Mouse (Mus musculus): ENCODE measurements around the gene Efcab9.

Gene Efcab9

DNA sequence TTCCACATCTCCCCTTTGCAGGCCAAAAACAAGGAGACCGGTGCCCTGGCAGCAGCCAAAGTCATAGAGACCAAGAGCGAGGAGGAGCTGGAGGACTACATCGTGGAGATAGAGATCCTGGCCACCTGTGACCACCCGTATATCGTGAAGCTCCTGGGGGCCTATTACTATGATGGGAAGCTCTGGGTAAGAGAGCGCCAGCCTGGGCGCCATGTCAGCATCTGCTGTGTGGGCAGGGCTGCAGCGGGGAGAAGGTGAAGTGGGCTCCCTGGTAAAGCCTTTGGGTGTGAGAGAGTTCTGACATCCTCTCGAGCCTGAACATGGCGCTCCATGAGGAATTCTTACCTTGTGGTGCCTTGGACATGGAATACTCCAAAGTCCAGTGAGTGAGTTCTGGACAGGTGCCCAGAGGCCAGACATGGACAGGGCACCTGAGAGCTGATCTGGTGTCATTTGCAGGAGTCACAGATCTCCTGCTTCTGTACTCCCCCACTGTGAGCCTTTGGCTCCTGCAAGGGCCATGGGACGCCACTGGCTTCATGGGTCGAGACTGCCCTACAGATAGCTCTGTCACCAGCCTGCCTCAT is 23.3 kb upstream of the Efcab9 start:
- DNase-seq = peak; percentile 42

DNA sequence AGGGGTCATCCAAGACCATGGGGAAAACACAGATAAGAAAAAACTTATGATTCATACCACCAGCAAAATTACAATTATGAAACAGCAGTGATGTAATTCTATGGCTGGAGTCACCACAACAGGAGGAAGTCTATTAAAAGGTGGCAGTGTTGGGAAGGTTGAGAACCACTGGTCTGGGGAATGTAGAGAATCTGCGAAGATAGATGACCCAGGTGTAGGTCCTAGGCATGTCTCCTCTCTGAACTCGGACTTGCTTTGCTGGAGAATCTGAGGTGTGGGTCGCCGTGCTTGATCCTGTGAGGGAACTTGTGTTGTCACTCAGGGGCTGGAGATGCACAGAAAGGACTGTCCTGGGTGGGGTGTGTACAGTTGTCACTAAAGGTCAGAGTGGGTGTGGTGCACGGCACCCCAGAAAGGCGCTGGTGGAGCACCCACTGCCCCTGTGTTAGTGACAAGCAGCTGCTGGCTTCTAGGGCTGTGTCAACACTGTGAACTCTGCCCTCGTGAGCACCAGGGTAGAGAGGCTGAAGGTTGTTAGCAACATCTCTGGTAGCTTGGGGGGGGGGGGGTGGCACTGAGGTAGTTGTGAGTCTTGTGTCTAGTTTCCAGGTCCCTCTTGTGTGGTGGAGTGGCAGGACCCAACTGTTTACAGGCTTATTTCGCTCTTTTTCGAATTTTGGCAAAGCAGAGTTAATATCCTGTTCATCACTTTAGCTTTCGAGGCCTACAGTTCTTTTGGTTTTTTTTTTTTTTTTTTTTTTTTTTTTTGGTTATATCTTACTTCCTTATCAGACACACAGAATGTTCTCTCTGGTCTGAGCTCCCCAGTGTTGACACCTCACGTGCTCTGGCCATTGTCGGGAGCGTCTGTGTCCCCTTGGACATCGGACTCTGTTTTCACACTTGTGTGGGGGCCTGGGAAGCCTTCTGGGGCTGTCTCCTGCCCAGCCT is 22.5 kb upstream of the Efcab9 start:
- peak; percentile 31 for DNase-seq

GRCm38 (mm10) chr11:32553311-32554140 is 21.6 kb upstream of the Efcab9 start:
- peak; percentile 72 for DNase-seq

GRCm38 (mm10) chr11:32552401-32553090 is 20.7 kb upstream of the Efcab9 start:
- peak; percentile 29 for DNase-seq

DNA sequence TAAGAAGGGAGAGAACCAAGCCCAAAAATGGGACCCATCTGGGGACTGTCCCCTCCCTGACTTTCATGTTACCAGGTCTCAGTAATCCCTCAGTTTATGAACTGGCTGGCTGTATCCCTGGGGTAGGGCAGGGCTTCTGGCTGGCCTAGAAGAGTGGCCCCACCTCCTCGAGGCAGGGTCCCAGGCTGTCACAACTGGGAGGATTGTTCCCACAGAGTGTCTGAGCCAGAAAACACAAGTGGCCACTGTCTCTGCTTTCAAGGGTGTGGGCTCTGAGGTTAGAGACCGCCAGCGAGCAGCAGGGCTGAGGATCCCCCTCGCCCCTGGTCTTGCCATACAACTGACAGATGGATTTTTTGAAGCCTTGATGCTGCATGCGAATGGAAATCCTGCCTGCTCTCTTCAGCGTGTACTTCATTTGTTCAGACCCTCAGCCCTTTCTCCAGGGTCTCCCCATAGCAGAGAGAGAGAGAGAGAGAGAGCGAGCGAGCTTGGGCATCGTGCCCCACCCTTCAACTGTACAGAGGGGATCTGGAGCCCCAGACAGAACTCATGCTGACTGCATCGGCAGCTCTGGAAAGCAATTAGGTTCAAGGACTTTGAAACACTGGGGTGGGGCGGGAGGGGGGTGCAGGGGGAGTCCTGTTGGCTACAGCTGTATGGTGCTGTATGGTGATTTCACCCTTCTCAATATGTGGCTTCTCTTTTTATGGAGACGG is 19.9 kb upstream of the Efcab9 start:
- no peak for DNase-seq

DNA sequence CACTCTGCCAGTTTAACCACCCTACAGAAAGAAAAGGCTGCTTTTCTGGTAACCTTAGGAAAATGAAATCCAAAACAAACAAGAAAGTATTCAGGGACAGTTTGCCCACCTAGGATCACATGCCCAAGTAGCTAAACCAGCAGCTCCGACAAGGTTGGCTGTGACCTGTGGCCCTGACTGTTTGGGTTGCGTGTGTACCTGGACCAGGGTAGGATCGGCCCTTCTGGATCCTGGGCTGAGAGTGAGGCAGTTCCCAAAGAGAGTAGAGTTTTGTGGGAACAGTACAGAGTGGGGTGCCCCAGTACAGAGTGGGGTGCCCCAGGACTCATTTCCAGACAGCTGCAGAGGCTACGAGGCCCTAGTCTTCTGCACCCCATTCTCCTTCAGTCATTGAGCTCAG is 19.2 kb upstream of the Efcab9 start:
- no peak for DNase-seq

DNA sequence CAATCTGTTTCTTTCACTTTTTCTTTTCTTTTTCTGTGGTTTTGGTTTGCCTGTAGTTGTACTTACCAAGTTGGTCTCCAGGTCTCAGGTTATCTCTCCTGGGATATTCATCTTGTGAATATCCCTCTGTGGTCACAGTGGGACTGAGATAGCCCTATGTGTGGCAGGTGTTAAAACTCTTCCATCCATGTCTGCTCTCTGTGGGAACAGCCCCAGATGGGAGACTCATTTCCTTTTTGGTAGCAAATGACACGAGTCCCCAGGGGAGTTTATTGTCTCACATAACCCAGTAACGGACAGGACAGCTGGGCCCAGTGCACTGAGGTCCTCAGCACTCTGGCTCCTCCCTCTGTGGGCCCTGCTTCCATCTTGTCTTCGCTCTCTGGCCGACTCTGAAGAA is 18.2 kb upstream of the Efcab9 start:
- no peak for DNase-seq

- no peak for DNase-seq
Measured at GRCm38 (mm10) chr11:32549236-32549635, 17.4 kb upstream of the Efcab9 start.

- DNase-seq = no peak
Measured at GRCm38 (mm10) chr11:32548240-32548639, 16.4 kb upstream of the Efcab9 start.

- DNase-seq = no peak
Measured at GRCm38 (mm10) chr11:32547391-32547947, 15.6 kb upstream of the Efcab9 start.

DNA sequence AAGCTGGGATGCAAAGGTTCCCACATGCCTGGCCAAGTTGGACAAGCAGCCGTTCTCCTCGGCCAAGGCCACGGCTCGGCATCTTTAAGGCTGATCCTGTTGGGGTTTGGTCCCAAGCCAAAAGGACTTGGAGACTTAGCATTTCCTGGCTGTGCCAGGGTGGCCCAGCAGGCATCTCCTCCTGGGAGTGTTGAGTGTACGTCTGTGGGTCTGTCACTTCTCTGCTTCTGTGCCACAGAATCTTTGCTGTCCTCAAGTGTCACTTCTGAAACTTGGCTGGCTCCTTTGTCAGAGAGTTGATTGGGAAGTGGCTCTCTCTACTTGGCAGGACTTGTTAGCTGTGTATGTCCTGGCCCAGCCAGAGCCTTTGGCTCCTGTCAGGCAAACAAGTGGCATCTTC is 14.6 kb upstream of the Efcab9 start:
- DNase-seq = no peak

GRCm38 (mm10) chr11:32545605-32546004 is 13.7 kb upstream of the Efcab9 start:
- no peak for DNase-seq

DNA sequence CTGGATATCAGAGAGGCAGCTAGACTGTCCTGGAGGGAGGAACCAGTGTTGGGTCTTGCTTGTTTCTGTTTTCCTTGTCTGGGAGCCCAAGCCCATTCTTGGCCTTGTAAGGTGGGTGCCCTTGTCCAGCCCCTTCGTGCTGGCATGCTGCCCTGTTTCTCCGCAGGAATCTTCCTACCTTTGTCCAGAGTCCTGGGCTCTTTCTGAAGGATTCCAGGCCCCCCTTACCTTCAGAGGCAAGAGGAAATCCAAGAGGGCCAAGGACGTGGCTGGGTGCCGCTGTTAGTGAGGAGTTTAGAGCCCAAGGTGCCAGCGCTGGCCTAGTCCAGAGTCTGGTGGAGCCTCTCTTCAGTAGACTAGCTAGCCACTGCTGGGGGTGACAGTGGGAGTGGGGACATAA is 12.6 kb upstream of the Efcab9 start:
- DNase-seq = no peak

GRCm38 (mm10) chr11:32544041-32544440 is 12.2 kb upstream of the Efcab9 start:
- no peak for DNase-seq

- peak; percentile 82 for DNase-seq
Measured at GRCm38 (mm10) chr11:32542687-32543411, 11.0 kb upstream of the Efcab9 start.

DNA sequence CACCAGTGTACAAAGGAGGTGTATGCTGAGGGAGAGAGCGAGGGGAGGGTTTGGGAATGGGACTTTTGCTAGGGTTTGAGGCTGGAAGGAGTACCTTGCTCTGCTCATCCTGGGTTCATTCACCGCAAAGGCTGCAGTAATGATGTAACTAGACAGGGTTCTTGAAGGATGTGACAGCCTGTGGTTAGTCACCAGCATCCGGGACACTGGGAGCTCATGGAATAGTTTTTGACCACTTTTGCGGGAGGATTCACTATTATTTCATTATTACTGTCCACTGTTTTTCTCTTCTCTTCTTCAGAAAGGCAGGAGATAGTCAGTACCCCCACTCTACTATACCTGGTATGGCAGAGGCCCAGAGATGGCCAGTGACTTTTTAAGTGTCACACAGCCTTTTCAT is 10.3 kb upstream of the Efcab9 start:
- DNase-seq = no peak

- DNase-seq = no peak
Measured at GRCm38 (mm10) chr11:32540463-32540862, 8.6 kb upstream of the Efcab9 start.

- DNase-seq = no peak
Measured at GRCm38 (mm10) chr11:32539717-32540116, 7.8 kb upstream of the Efcab9 start.

GRCm38 (mm10) chr11:32538846-32539245 is 7.0 kb upstream of the Efcab9 start:
- no peak for DNase-seq

DNA sequence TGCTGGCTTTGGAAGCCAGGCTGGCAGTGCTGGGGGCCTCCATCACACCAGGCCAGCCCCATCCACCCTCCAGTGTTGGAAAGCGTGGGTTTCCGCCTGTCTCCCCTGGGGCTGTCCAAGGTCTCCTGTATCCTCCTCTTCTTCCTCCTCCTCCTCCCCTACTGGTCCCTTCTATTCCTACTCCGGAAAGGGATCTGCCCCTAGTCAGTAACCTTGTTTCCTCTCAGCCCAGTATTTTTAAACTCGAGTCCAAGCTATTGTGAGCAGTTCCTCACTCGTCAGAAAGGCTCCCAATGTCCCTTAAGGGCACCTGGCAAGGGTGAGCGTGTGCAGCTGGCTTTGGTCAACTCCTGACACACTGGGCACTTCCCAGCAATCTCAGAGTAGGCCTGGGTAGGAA is 6.6 kb upstream of the Efcab9 start:
- DNase-seq = no peak

- no peak for DNase-seq
Measured at GRCm38 (mm10) chr11:32536954-32537353, 5.1 kb upstream of the Efcab9 start.
